ENCODE assay signal across 15 mouse cellular contexts in genomic region chr19:8851639-8852038, GRCm38 (mm10). TPM values are rescaled to one million over a fixed set of nuclear protein-coding genes. Genes with fewer than 3 reads are reported as not detected.
DNase-seq lines count a peak whose midpoint lies in the region; ATAC-seq and TF ChIP-seq lines count a peak whose summit lies in the region.
"Had no signal": no experiment of that assay in that cellular context is flagged by ENCODE, and none has a peak within 500 bp of the region (broad histone marks: within the 10 kb centered on the region; RNA-seq: fewer than 3 reads in every experiment).

No protein-coding gene starts in this region.

- H3K36me3 ChIP-seq in kidney, postnatal 0 days (ENCODE audit: insufficient read depth, low read length): 0 out of 2 replicates have a peak, but pooled peaks cover 9% of the 10 kb centered on the region
- H3K36me3 ChIP-seq in liver, embryonic 11.5 days (ENCODE audit: control insufficient read depth, insufficient read depth, low read length): peaks cover 8% of the 10 kb centered on the region; the same call in 1 of the 2 replicates

- no peaks in the 10 kb centered on the region for H3K27me3 ChIP-seq in kidney, postnatal 0 days (ENCODE audit: insufficient read depth, low read length)
- no peaks in the 10 kb centered on the region for H3K27me3 ChIP-seq in liver, embryonic 11.5 days (replicated peaks; ENCODE audit: control insufficient read depth, insufficient read depth, low read length)
- H3K27me3 ChIP-seq: embryonic facial prominence, embryonic 15.5 days; heart, embryonic 15.5 days had no signal

- no peak for DNase-seq in kidney, postnatal 0 days (ENCODE audit: low spot score)
- no peak for DNase-seq in kidney, postnatal 14 days
- DNase-seq in ZHBTc4 (ENCODE audit: low read depth, low spot score): peak; percentile 39
- DNase-seq in liver, embryonic 11.5 days (ENCODE audit: low spot score): no peak
- DNase-seq in lung, postnatal 25 days (ENCODE audit: low spot score): peak; percentile 48
- no peak for DNase-seq in left cerebral cortex, adult 9 months (ENCODE audit: low spot score in 2 of 2)
- no peak for DNase-seq in spleen, postnatal 10 days (ENCODE audit: low spot score in 2 of 2)
- DNase-seq: thymus, postnatal 36 days had no signal

- H3K9me3 ChIP-seq in kidney, postnatal 0 days (replicated peaks; ENCODE audit: low read length): no peaks in the 10 kb centered on the region
- H3K9me3 ChIP-seq in liver, embryonic 11.5 days (ENCODE audit: control insufficient read depth, low read length): no peaks in the 10 kb centered on the region
- H3K9me3 ChIP-seq: embryonic facial prominence, embryonic 15.5 days; heart, embryonic 15.5 days; hindbrain, embryonic 10.5 days had no signal

- no peak overlapping the region for H3K9ac ChIP-seq in kidney, postnatal 0 days (ENCODE audit: low read depth, low read length)
- no peak overlapping the region for H3K9ac ChIP-seq in liver, embryonic 11.5 days (ENCODE audit: low read depth, low read length)
- H3K9ac ChIP-seq: embryonic facial prominence, embryonic 15.5 days; heart, embryonic 15.5 days had no signal

- H3K4me3 ChIP-seq in kidney, postnatal 0 days (replicated peaks; ENCODE audit: low read depth, low read length): no peak overlapping the region
- no peak overlapping the region for H3K4me3 ChIP-seq in liver, embryonic 11.5 days (ENCODE audit: low read depth, low read length)
- H3K4me3 ChIP-seq: embryonic facial prominence, embryonic 15.5 days; heart, embryonic 15.5 days; hindbrain, embryonic 10.5 days had no signal

- no peak for ATAC-seq in kidney, postnatal 0 days (replicated peaks; ENCODE audit: low FRiP score, low read depth)
- ATAC-seq in liver, embryonic 11.5 days (replicated peaks; ENCODE audit: low FRiP score): no peak
- ATAC-seq: midbrain, embryonic 16.5 days had no signal

- 61% methylated on average over 7 of the region's 7 CpGs for WGBS in kidney, postnatal 0 days
- 44% methylated on average over 7 of the region's 7 CpGs for WGBS in liver, embryonic 11.5 days

- no peak overlapping the region for H3K4me2 ChIP-seq in kidney, postnatal 0 days (ENCODE audit: low read length)
- H3K4me2 ChIP-seq in liver, embryonic 11.5 days: peak overlapping the region; percentile 10; the same call in 1 of the 2 replicates
- H3K4me2 ChIP-seq: embryonic facial prominence, embryonic 15.5 days had no signal

- H3K4me1 ChIP-seq in kidney, postnatal 0 days (replicated peaks; ENCODE audit: insufficient read depth, low read length): no peaks in the 10 kb centered on the region
- no peaks in the 10 kb centered on the region for H3K4me1 ChIP-seq in liver, embryonic 11.5 days (replicated peaks; ENCODE audit: control insufficient read depth, insufficient read depth, low read length)

- H3K27ac ChIP-seq in kidney, postnatal 0 days: no peak overlapping the region
- no peak overlapping the region for H3K27ac ChIP-seq in liver, embryonic 11.5 days (ENCODE audit: low read depth, low read length)
- H3K27ac ChIP-seq: hindbrain, embryonic 10.5 days had no signal

- peak; percentile 4; the same call in 1 of the 2 replicates for TF ChIP-seq CTCF in kidney, postnatal 0 days (IDR thresholded peaks at IDR 0.05; ENCODE audit: low read depth)

RNA-seq across cellular contexts. Expression of gene Lrrn4cl, which starts 1.1 kb away (rescaled TPM):
- 0.85 and 1.1 TPM in 2 replicates for polyA plus RNA-seq in kidney, postnatal 0 days (2015; fragmentation: Nextera tagmentation; extraction: Ambion mirVana)
- polyA plus RNA-seq in liver, embryonic 11.5 days (2014; fragmentation: Nextera tagmentation; extraction: Ambion mirVana): 0.10 and 0.34 TPM in 2 replicates

RNA-seq across cellular contexts. Expression of gene Gng3, which starts 12.6 kb away (rescaled TPM):
- polyA plus RNA-seq in kidney, postnatal 0 days (2015; fragmentation: Nextera tagmentation; extraction: Ambion mirVana): 1.5 and 1.6 TPM in 2 replicates
- 2.1 and 2.3 TPM in 2 replicates for polyA plus RNA-seq in liver, embryonic 11.5 days (2014; fragmentation: Nextera tagmentation; extraction: Ambion mirVana)

RNA-seq across cellular contexts. Expression of gene Bscl2, which starts 14.4 kb away (rescaled TPM):
- polyA plus RNA-seq in kidney, postnatal 0 days (2015; fragmentation: Nextera tagmentation; extraction: Ambion mirVana): 57.0 and 60.1 TPM in 2 replicates
- 52.7 and 52.9 TPM in 2 replicates for polyA plus RNA-seq in liver, embryonic 11.5 days (2014; fragmentation: Nextera tagmentation; extraction: Ambion mirVana)

RNA-seq across cellular contexts. Expression of gene Ubxn1, which starts 19.7 kb away (rescaled TPM):
- polyA plus RNA-seq in kidney, postnatal 0 days (2015; fragmentation: Nextera tagmentation; extraction: Ambion mirVana): 195 and 206 TPM in 2 replicates
- 198 and 204 TPM in 2 replicates for polyA plus RNA-seq in liver, embryonic 11.5 days (2014; fragmentation: Nextera tagmentation; extraction: Ambion mirVana)

RNA-seq across cellular contexts. Expression of gene AC129217.1, which starts 22.1 kb away (rescaled TPM):
- not detected in 2 replicates for polyA plus RNA-seq in kidney, postnatal 0 days (2015; fragmentation: Nextera tagmentation; extraction: Ambion mirVana)
- 0.40 TPM in 1 of 2 replicates, not detected in the other for polyA plus RNA-seq in liver, embryonic 11.5 days (2014; fragmentation: Nextera tagmentation; extraction: Ambion mirVana)
- polyA plus RNA-seq: embryonic facial prominence, embryonic 15.5 days; forebrain, embryonic 11.5 days; frontal cortex, adult 2 months; heart, embryonic 15.5 days; intestine, embryonic 14.5 days; midbrain, embryonic 16.5 days had no signal

Comparison
In these comparisons a context has a peak if more than half of its experiments do, and no peak if none do; other contexts are left out.
1. DNase-seq: peak in ZHBTc4 (single experiment) and lung, postnatal 25 days (single experiment); none in kidney, postnatal 0 days (single experiment), kidney, postnatal 14 days (single experiment), liver, embryonic 11.5 days (single experiment), left cerebral cortex, adult 9 months (0 of 2) and spleen, postnatal 10 days (0 of 2).